Mouse (Mus musculus) induced T-regulatory cell, adult 2 months (primary cell): ENCODE data around the gene Psmc3.
A peak's percentile ranks its signal among the peaks of the same experiment; 100 is the strongest.

Experiments used
- DNase-seq: peaks from one replicate; pipeline ENCODE4 v3.0.0-alpha.2; 2012; ENCODE audit warnings: low read depth

Gene Psmc3

GRCm38 (mm10) chr2:91113334-91113733 is 59.5 kb downstream of the Psmc3 start:
- no peak for DNase-seq

- DNase-seq = no peak
Observed at GRCm38 (mm10) chr2:91113852-91114251, 60.0 kb downstream of the Psmc3 start.

DNA sequence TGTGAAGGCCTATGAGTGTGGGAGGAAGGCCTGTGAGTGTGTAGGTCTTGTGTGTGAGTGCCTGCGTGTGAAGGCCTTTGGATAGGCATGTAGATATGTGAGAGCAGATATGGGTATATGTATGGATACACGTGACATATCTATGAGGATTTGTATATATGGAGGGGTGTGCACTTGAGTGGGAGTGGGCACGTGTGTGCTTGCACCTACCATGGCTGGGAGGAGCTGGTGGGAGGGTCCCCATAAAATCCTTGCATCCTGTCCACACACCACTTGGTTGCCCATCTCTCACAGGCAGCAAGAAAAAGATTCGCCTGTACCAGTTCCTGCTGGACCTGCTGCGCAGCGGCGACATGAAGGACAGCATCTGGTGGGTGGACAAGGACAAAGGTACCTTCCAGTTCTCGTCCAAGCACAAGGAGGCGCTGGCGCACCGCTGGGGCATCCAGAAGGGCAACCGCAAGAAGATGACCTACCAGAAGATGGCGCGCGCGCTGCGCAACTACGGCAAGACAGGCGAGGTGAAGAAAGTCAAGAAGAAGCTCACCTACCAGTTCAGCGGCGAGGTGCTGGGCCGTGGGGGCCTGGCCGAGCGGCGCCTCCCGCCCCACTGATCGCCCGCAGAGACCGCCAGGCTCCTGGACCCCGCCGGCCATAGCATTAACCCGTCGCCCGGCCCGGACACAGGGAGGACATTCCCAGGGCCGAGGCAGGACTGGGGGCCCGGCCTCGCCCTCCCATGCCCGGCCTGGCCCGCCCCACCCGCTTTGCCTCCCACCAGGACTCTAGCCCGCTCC is 61.2 kb downstream of the Psmc3 start:
- peak; percentile 65 for DNase-seq

- no peak for DNase-seq
Observed at GRCm38 (mm10) chr2:91115578-91115970, 61.8 kb downstream of the Psmc3 start.
